Mouse (Mus musculus): Measurements from ENCODE around the gene Dhrs11. TPM values are rescaled to one million over a fixed set of nuclear protein-coding genes. Genes with fewer than 3 reads are reported as not detected.
A peak's percentile ranks its signal among the peaks of the same experiment; 100 is the strongest.
"Not testable (repeated sequence)": the region's sequence is repeated elsewhere in the genome, so short reads cannot be mapped to it uniquely, and the experiment has no call there.

Dhrs11 gene
- polyA plus RNA-seq, 1 experiment from 2014 or later = 43.5 TPM

DNA sequence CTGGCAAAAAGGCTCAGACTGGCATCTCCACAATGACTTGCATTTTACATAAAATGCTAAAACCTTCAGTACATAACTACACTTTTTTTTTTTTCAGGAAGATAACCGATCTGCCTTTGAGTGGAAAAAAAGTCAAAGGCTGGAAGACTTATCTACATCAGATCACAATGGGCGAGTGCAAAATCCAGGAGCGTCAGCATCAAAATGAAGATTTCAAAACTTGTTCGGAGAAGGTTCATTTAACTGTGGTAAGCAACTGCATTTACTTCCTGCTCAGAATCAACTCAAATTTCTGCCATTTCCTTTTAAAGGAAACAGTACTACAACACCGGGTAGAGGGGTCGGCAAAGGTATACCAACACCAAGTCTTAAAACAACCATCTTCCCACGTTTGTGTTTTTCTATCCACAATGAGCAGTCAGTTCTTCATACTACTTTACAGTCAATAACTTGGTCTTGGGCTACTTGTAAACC lies 40.0 kb upstream of the Dhrs11 start:
- H3K9ac ChIP-seq (ENCODE audit: low read depth, low read length) = peak overlapping the region; percentile 93
- no peaks in the 10 kb centered on the region for H3K27me3 ChIP-seq (ENCODE audit: control insufficient read depth, insufficient read depth, low read length)
- H3K4me3 ChIP-seq (ENCODE audit: low read depth, low read length) = peak overlapping the region; percentile 84
- H3K4me2 ChIP-seq = peak overlapping the region; percentile 85
- no peak for ATAC-seq (replicated peaks; ENCODE audit: insufficient number of reproducible peaks, low FRiP score, low TSS enrichment)
- H3K4me1 ChIP-seq (ENCODE audit: control insufficient read depth, insufficient read depth, low read length) = peaks cover 9% of the 10 kb centered on the region
- no peaks in the 10 kb centered on the region for H3K9me3 ChIP-seq (replicated peaks; ENCODE audit: control insufficient read depth, low read length)
- 11% methylated on average over 7 of the region's 7 CpGs for WGBS (ENCODE audit: insufficient replicate concordance)
- H3K36me3 ChIP-seq (ENCODE audit: control insufficient read depth, insufficient read depth, low read length) = no peaks in the 10 kb centered on the region
- peak overlapping the region; percentile 99 for H3K27ac ChIP-seq (ENCODE audit: low read depth, low read length)

- 84% methylated on average over 2 of the region's 2 CpGs for WGBS (ENCODE audit: insufficient replicate concordance)
- no peak overlapping the region for H3K4me3 ChIP-seq (ENCODE audit: low read depth, low read length)
Observed at GRCm38 (mm10) chr11:84867586-84867985, 38.8 kb upstream of the Dhrs11 start.

DNA sequence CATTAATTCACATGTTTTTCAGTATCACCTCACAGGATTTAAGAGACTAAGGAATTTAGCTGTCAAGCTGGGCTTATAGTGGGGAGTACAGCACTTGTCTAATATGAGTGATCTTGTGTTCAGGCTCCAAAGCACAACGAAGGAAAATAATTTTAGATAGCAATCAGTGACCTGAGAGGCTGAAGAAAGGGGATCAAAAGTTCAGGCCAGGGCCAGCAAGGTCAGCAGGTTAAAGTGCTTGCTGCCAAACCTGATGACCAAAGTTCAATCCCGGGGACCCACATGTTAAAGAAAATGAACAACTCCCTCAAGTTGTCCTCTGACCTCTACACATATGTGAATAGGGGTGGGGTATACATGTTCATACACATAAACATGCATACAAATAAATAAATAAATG lies 36.5 kb upstream of the Dhrs11 start:
- H3K27ac ChIP-seq (ENCODE audit: low read depth, low read length) = no peak overlapping the region
- no peak overlapping the region for H3K4me2 ChIP-seq
- H3K27me3 ChIP-seq (ENCODE audit: control insufficient read depth, insufficient read depth, low read length) = no peaks in the 10 kb centered on the region
- no peak overlapping the region for H3K9ac ChIP-seq (ENCODE audit: low read depth, low read length)
- ATAC-seq (replicated peaks; ENCODE audit: insufficient number of reproducible peaks, low FRiP score, low TSS enrichment) = no peak
- 65% methylated on average over 2 of the region's 2 CpGs for WGBS (ENCODE audit: insufficient replicate concordance)
- H3K4me1 ChIP-seq (ENCODE audit: control insufficient read depth, insufficient read depth, low read length) = peaks cover 9% of the 10 kb centered on the region
- no peak overlapping the region for H3K4me3 ChIP-seq (ENCODE audit: low read depth, low read length)
- no peaks in the 10 kb centered on the region for H3K9me3 ChIP-seq (replicated peaks; ENCODE audit: control insufficient read depth, low read length)
- peaks cover 3% of the 10 kb centered on the region; the same call in 1 of the 2 replicates for H3K36me3 ChIP-seq (ENCODE audit: control insufficient read depth, insufficient read depth, low read length)

More at GRCm38 (mm10) chr11:84867586-84867985, 38.8 kb upstream of the Dhrs11 start:
- Histone ChIP-seq H3K36me3 (ENCODE audit: control insufficient read depth, insufficient read depth, low read length) (no peaks in the 10 kb centered on the region), H3K27me3 (ENCODE audit: control insufficient read depth, insufficient read depth, low read length) (no peaks in the 10 kb centered on the region), H3K4me1 (ENCODE audit: control insufficient read depth, insufficient read depth, low read length) (peaks cover 9% of the 10 kb centered on the region), H3K9ac (ENCODE audit: low read depth, low read length) (no peak overlapping the region), H3K4me2 (peak overlapping the region; percentile 37), H3K9me3 (replicated peaks; ENCODE audit: control insufficient read depth, low read length) (no peaks in the 10 kb centered on the region), H3K27ac (ENCODE audit: low read depth, low read length) (no peak overlapping the region)
- no peak for ATAC-seq (replicated peaks; ENCODE audit: insufficient number of reproducible peaks, low FRiP score, low TSS enrichment)

GRCm38 (mm10) chr11:84855285-84855684 lies 26.5 kb upstream of the Dhrs11 start:
- Histone ChIP-seq H3K36me3 (ENCODE audit: control insufficient read depth, insufficient read depth, low read length) (peaks cover 9% of the 10 kb centered on the region), H3K27me3 (ENCODE audit: control insufficient read depth, insufficient read depth, low read length) (no peaks in the 10 kb centered on the region), H3K9me3 (replicated peaks; ENCODE audit: control insufficient read depth, low read length) (no peaks in the 10 kb centered on the region), H3K9ac (ENCODE audit: low read depth, low read length) (no peak overlapping the region), H3K4me3 (ENCODE audit: low read depth, low read length) (no peak overlapping the region), H3K4me1 (ENCODE audit: control insufficient read depth, insufficient read depth, low read length) (no peaks in the 10 kb centered on the region), H3K4me2 (no peak overlapping the region), H3K27ac (ENCODE audit: low read depth, low read length) (no peak overlapping the region)
- 92% methylated on average over 6 of the region's 6 CpGs for WGBS (ENCODE audit: insufficient replicate concordance)
- no peak for ATAC-seq (replicated peaks; ENCODE audit: insufficient number of reproducible peaks, low FRiP score, low TSS enrichment)

GRCm38 (mm10) chr11:84847475-84848090 lies 18.8 kb upstream of the Dhrs11 start:
- peaks cover 6% of the 10 kb centered on the region for H3K36me3 ChIP-seq (ENCODE audit: control insufficient read depth, insufficient read depth, low read length)
- WGBS (ENCODE audit: insufficient replicate concordance) = 86% methylated on average over 7 of the region's 7 CpGs
- no peak for ATAC-seq (replicated peaks; ENCODE audit: insufficient number of reproducible peaks, low FRiP score, low TSS enrichment)

GRCm38 (mm10) chr11:84846741-84847474 lies 18.1 kb upstream of the Dhrs11 start:
- Histone ChIP-seq H3K27me3 (ENCODE audit: control insufficient read depth, insufficient read depth, low read length) (no peaks in the 10 kb centered on the region), H3K4me3 (ENCODE audit: low read depth, low read length) (no peak overlapping the region), H3K36me3 (ENCODE audit: control insufficient read depth, insufficient read depth, low read length) (peaks cover 5% of the 10 kb centered on the region), H3K4me2 (no peak overlapping the region), H3K9ac (ENCODE audit: low read depth, low read length) (no peak overlapping the region), H3K27ac (ENCODE audit: low read depth, low read length) (no peak overlapping the region), H3K9me3 (replicated peaks; ENCODE audit: control insufficient read depth, low read length) (no peaks in the 10 kb centered on the region), H3K4me1 (ENCODE audit: control insufficient read depth, insufficient read depth, low read length) (no peaks in the 10 kb centered on the region)
- ATAC-seq (replicated peaks; ENCODE audit: insufficient number of reproducible peaks, low FRiP score, low TSS enrichment) = no peak
- 93% methylated on average over 15 of the region's 15 CpGs for WGBS (ENCODE audit: insufficient replicate concordance)

More at GRCm38 (mm10) chr11:84847475-84848090, 18.8 kb upstream of the Dhrs11 start:
- Histone ChIP-seq H3K9me3 (replicated peaks; ENCODE audit: control insufficient read depth, low read length) (no peaks in the 10 kb centered on the region), H3K4me2 (no peak overlapping the region), H3K27ac (ENCODE audit: low read depth, low read length) (no peak overlapping the region), H3K27me3 (ENCODE audit: control insufficient read depth, insufficient read depth, low read length) (no peaks in the 10 kb centered on the region), H3K4me1 (ENCODE audit: control insufficient read depth, insufficient read depth, low read length) (no peaks in the 10 kb centered on the region), H3K9ac (ENCODE audit: low read depth, low read length) (no peak overlapping the region), H3K4me3 (ENCODE audit: low read depth, low read length) (no peak overlapping the region)

- 89% methylated on average over 2 of the region's 2 CpGs for WGBS (ENCODE audit: insufficient replicate concordance)
- no peak overlapping the region for H3K4me3 ChIP-seq (ENCODE audit: low read depth, low read length)
- H3K36me3 ChIP-seq (ENCODE audit: control insufficient read depth, insufficient read depth, low read length) = peaks cover 27% of the 10 kb centered on the region
- no peaks in the 10 kb centered on the region for H3K27me3 ChIP-seq (ENCODE audit: control insufficient read depth, insufficient read depth, low read length)
- H3K4me1 ChIP-seq (ENCODE audit: control insufficient read depth, insufficient read depth, low read length) = no peaks in the 10 kb centered on the region
- no peak overlapping the region for H3K9ac ChIP-seq (ENCODE audit: low read depth, low read length)
- no peak overlapping the region for H3K27ac ChIP-seq (ENCODE audit: low read depth, low read length)
- ATAC-seq (replicated peaks; ENCODE audit: insufficient number of reproducible peaks, low FRiP score, low TSS enrichment) = no peak
- no peaks in the 10 kb centered on the region for H3K9me3 ChIP-seq (replicated peaks; ENCODE audit: control insufficient read depth, low read length)
- H3K4me2 ChIP-seq = no peak overlapping the region
Observed at GRCm38 (mm10) chr11:84839330-84839729, 10.5 kb upstream of the Dhrs11 start.

DNA sequence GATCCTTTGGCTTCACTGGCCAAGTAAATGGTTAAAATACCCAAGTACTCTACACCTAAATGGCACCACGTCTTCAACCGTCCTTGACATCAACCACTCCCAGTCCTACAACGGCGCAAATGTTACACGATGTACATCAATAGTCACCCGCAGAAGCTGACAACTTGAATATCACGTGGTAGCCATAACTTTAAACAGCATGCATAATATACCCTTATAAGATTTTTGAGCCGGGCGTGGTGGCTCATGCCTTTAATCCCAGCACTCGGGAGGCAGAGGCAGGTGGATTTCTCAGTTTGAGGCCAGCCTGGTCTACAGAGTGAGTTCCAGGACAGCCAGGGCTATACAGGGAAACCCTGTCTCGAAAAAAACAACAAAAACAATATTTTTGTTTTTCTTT lies 701 bp upstream of the Dhrs11 start:
- H3K36me3 ChIP-seq (ENCODE audit: control insufficient read depth, insufficient read depth, low read length) = peaks cover 15% of the 10 kb centered on the region
- 75% methylated on average over 11 of the region's 11 CpGs for WGBS (ENCODE audit: insufficient replicate concordance)
- ATAC-seq (replicated peaks; ENCODE audit: insufficient number of reproducible peaks, low FRiP score, low TSS enrichment); H3K27me3 ChIP-seq (ENCODE audit: control insufficient read depth, insufficient read depth, low read length); H3K9me3 ChIP-seq (replicated peaks; ENCODE audit: control insufficient read depth, low read length): not testable (repeated sequence)
- H3K27ac ChIP-seq (ENCODE audit: low read depth, low read length) = peak overlapping the region; percentile 77
- H3K4me2 ChIP-seq = peak overlapping the region; percentile 80
- peaks cover 26% of the 10 kb centered on the region for H3K4me1 ChIP-seq (ENCODE audit: control insufficient read depth, insufficient read depth, low read length)
- peak overlapping the region; percentile 84 for H3K4me3 ChIP-seq (ENCODE audit: low read depth, low read length)
- peak overlapping the region; percentile 89; the same call in 1 of the 2 replicates for H3K9ac ChIP-seq (ENCODE audit: low read depth, low read length)
